ENCODE assay signal across 12 mouse cellular contexts in genomic region chr13:16829589-16829988, GRCm38 (mm10).
DNase-seq lines count a peak whose midpoint lies in the region; ATAC-seq and TF ChIP-seq lines count a peak whose summit lies in the region.
"Had no signal": no experiment of that assay in that cellular context is flagged by ENCODE, and none has a peak within 500 bp of the region (broad histone marks: within the 10 kb centered on the region; RNA-seq: fewer than 3 reads in every experiment).

No protein-coding gene starts in this region.

- H3K9me3 ChIP-seq in forebrain, embryonic 14.5 days (replicated peaks; ENCODE audit: control insufficient read depth, low read length), result no peaks in the 10 kb centered on the region
- H3K9me3 ChIP-seq in forebrain, postnatal 0 days (ENCODE audit: low read length), result no peaks in the 10 kb centered on the region
- no peaks in the 10 kb centered on the region; the same call in 1 of the 2 replicates for H3K9me3 ChIP-seq in limb, embryonic 12.5 days
- H3K9me3 ChIP-seq in limb, embryonic 10.5 days (replicated peaks), result no peaks in the 10 kb centered on the region
- no peaks in the 10 kb centered on the region for H3K9me3 ChIP-seq in hindbrain, postnatal 0 days (ENCODE audit: low read length)
- H3K9me3 ChIP-seq: G1E had no signal

- peak; percentile 34 for DNase-seq in forebrain, embryonic 14.5 days (ENCODE audit: low spot score)
- DNase-seq in forebrain, postnatal 0 days, result no peak
- no peak for DNase-seq in limb, embryonic 10.5 days (ENCODE audit: low spot score)
- DNase-seq in NIH3T3 (ENCODE audit: low read depth), result peak; percentile 13
- DNase-seq in hindbrain, postnatal 0 days (ENCODE audit: low spot score), result peak; percentile 7
- no peak for DNase-seq in gastrocnemius, postnatal 4 days (ENCODE audit: low spot score in 2 of 2)
- DNase-seq in layer of hippocampus, adult 9-10 months (ENCODE audit: low spot score), result no peak
- DNase-seq: right cerebral cortex, postnatal 25 days had no signal

- no peaks in the 10 kb centered on the region for H3K4me1 ChIP-seq in forebrain, embryonic 14.5 days (ENCODE audit: control insufficient read depth, insufficient read depth, low read length)
- H3K4me1 ChIP-seq in forebrain, postnatal 0 days (ENCODE audit: insufficient read depth), result no peaks in the 10 kb centered on the region
- H3K4me1 ChIP-seq in limb, embryonic 12.5 days (replicated peaks), result peaks cover 13% of the 10 kb centered on the region; the same call in 1 of the 2 replicates
- H3K4me1 ChIP-seq in limb, embryonic 10.5 days, result no peaks in the 10 kb centered on the region
- no peaks in the 10 kb centered on the region for H3K4me1 ChIP-seq in hindbrain, postnatal 0 days (ENCODE audit: insufficient read depth, low read length)

- no peak overlapping the region for H3K9ac ChIP-seq in forebrain, embryonic 14.5 days (ENCODE audit: low read length)
- H3K9ac ChIP-seq in forebrain, postnatal 0 days, result no peak overlapping the region
- H3K9ac ChIP-seq in limb, embryonic 12.5 days (replicated peaks), result no peak overlapping the region
- H3K9ac ChIP-seq in hindbrain, postnatal 0 days (replicated peaks; ENCODE audit: low read length), result no peak overlapping the region

- TF ChIP-seq CTCF in forebrain, postnatal 0 days (IDR thresholded peaks at IDR 0.05; ENCODE audit: low read depth), result no peak
- TF ChIP-seq CTCF in hindbrain, postnatal 0 days (IDR thresholded peaks at IDR 0.05; ENCODE audit: low read depth), result no peak

- H3K27ac ChIP-seq in forebrain, embryonic 14.5 days (ENCODE audit: low read depth, low read length), result no peak overlapping the region
- H3K27ac ChIP-seq in forebrain, postnatal 0 days (ENCODE audit: low read depth, low read length), result no peak overlapping the region
- no peak overlapping the region for H3K27ac ChIP-seq in limb, embryonic 12.5 days
- no peak overlapping the region for H3K27ac ChIP-seq in limb, embryonic 10.5 days
- H3K27ac ChIP-seq in hindbrain, postnatal 0 days, result no peak overlapping the region

- no peak overlapping the region for H3K4me3 ChIP-seq in forebrain, embryonic 14.5 days (ENCODE audit: low read depth, low read length)
- no peak overlapping the region for H3K4me3 ChIP-seq in forebrain, postnatal 0 days (ENCODE audit: low read depth, low read length)
- H3K4me3 ChIP-seq in limb, embryonic 12.5 days (replicated peaks), result no peak overlapping the region
- H3K4me3 ChIP-seq in limb, embryonic 10.5 days, result no peak overlapping the region
- H3K4me3 ChIP-seq in hindbrain, postnatal 0 days (ENCODE audit: low read length), result no peak overlapping the region
- H3K4me3 ChIP-seq: erythroblast, embryonic 14.5 days had no signal

- 48% methylated on average over 2 of the region's 2 CpGs for WGBS in forebrain, embryonic 14.5 days
- WGBS in forebrain, postnatal 0 days, result 60% methylated on average over 2 of the region's 2 CpGs
- 43% methylated on average over 2 of the region's 2 CpGs for WGBS in limb, embryonic 12.5 days
- 90% methylated on average over 2 of the region's 2 CpGs for WGBS in limb, embryonic 10.5 days
- 52% methylated on average over 2 of the region's 2 CpGs for WGBS in hindbrain, postnatal 0 days

- H3K27me3 ChIP-seq in forebrain, embryonic 14.5 days (replicated peaks; ENCODE audit: control insufficient read depth, insufficient read depth, low read length), result no peaks in the 10 kb centered on the region
- no peaks in the 10 kb centered on the region for H3K27me3 ChIP-seq in forebrain, postnatal 0 days (ENCODE audit: insufficient read depth, low read length)
- no peaks in the 10 kb centered on the region for H3K27me3 ChIP-seq in limb, embryonic 12.5 days
- H3K27me3 ChIP-seq in limb, embryonic 10.5 days (ENCODE audit: low read depth, poor library complexity, severe bottlenecking), result no peaks in the 10 kb centered on the region
- no peaks in the 10 kb centered on the region for H3K27me3 ChIP-seq in hindbrain, postnatal 0 days (ENCODE audit: insufficient read depth, low read length)

- H3K36me3 ChIP-seq in forebrain, embryonic 14.5 days (ENCODE audit: control insufficient read depth, insufficient read depth, low read length), result no peaks in the 10 kb centered on the region
- H3K36me3 ChIP-seq in forebrain, postnatal 0 days (ENCODE audit: insufficient read depth), result no peaks in the 10 kb centered on the region
- H3K36me3 ChIP-seq in limb, embryonic 12.5 days, result no peaks in the 10 kb centered on the region
- H3K36me3 ChIP-seq in limb, embryonic 10.5 days, result no peaks in the 10 kb centered on the region
- no peaks in the 10 kb centered on the region for H3K36me3 ChIP-seq in hindbrain, postnatal 0 days (ENCODE audit: insufficient read depth, low read length)
- H3K36me3 ChIP-seq: G1E had no signal

- H3K4me2 ChIP-seq in forebrain, embryonic 14.5 days (ENCODE audit: low read length), result no peak overlapping the region
- H3K4me2 ChIP-seq in forebrain, postnatal 0 days (ENCODE audit: low read depth), result no peak overlapping the region
- H3K4me2 ChIP-seq in limb, embryonic 12.5 days, result no peak overlapping the region
- no peak overlapping the region for H3K4me2 ChIP-seq in hindbrain, postnatal 0 days (ENCODE audit: low read depth, low read length)
- H3K4me2 ChIP-seq: midbrain, embryonic 11.5 days had no signal

- ATAC-seq in forebrain, embryonic 14.5 days, result 0 out of 2 replicates have a peak, but pooled peaks have one; percentile 42
- no peak for ATAC-seq in forebrain, postnatal 0 days
- ATAC-seq in limb, embryonic 12.5 days (ENCODE audit: insufficient number of reproducible peaks, insufficient read depth, low FRiP score, low TSS enrichment, low read depth), result peak; percentile 62; the same call in 1 of the 2 replicates
- no peak for ATAC-seq in hindbrain, postnatal 0 days

Comparison
In these comparisons a context has a peak if more than half of its experiments do, and no peak if none do; other contexts are left out.
1. ATAC-seq: peak in forebrain, embryonic 14.5 days (single experiment) and limb, embryonic 12.5 days (single experiment); none in forebrain, postnatal 0 days (single experiment) and hindbrain, postnatal 0 days (single experiment).
2. DNase-seq: peak in forebrain, embryonic 14.5 days (single experiment), NIH3T3 (single experiment) and hindbrain, postnatal 0 days (single experiment); none in forebrain, postnatal 0 days (single experiment), limb, embryonic 10.5 days (single experiment), gastrocnemius, postnatal 4 days (0 of 2) and layer of hippocampus, adult 9-10 months (single experiment).